Mouse (Mus musculus) G1E (cell line): ENCODE measurements around the gene Pigb. TPM values are rescaled to one million over a fixed set of nuclear protein-coding genes. Genes with fewer than 3 reads are reported as not detected.

ENCODE experiments used
- ATAC-seq: 2 replicates; pipeline ENCODE4 v1.8.0; 2016; ENCODE audit warnings: mild to moderate bottlenecking; ENCODE audit not compliant: insufficient number of reproducible peaks, poor library complexity, low FRiP score, severe bottlenecking; ENCODE audit errors: extremely low read depth
- DNase-seq: peaks from one replicate; pipeline ENCODE4 v3.0.0; 2012; ENCODE audit warnings: low spot score
- H3K27me3 ChIP-seq: 2 replicates; pipeline ENCODE4 v1.6.1; 2012; ENCODE audit warnings: mild to moderate bottlenecking, low read length, inconsistent platforms; ENCODE audit not compliant: insufficient read depth
- H3K36me3 ChIP-seq: replicated peaks from 2 replicates; pipeline ENCODE3; 2012; ENCODE audit warnings: mild to moderate bottlenecking, inconsistent platforms
- H3K4me1 ChIP-seq: 2 replicates; pipeline ENCODE4 v1.6.1; 2012; ENCODE audit warnings: low read depth, low read length, inconsistent platforms, mixed read lengths; ENCODE audit not compliant: insufficient read depth
- H3K4me3 ChIP-seq: 2 replicates; pipeline ENCODE4 v1.5.1; 2012; ENCODE audit warnings: low read depth, mild to moderate bottlenecking, inconsistent platforms, low read length, moderate library complexity, mixed read lengths
- H3K9me3 ChIP-seq: replicated peaks from 2 replicates; pipeline ENCODE4 v1.6.1; 2012; ENCODE audit warnings: inconsistent platforms
- CTCF ChIP-seq: IDR thresholded peaks from 2 replicates; pipeline ENCODE4 v1.5.1; 2012; ENCODE audit warnings: low read depth, low read length, inconsistent platforms, mixed read lengths
- GATA1 ChIP-seq: IDR thresholded peaks from 2 replicates; pipeline ENCODE4 v1.6.1; 2012; ENCODE audit warnings: borderline replicate concordance, low read length, inconsistent platforms, mixed read lengths
- GATA2 ChIP-seq: IDR thresholded peaks from 2 replicates; pipeline ENCODE4 v1.6.1; 2012; ENCODE audit warnings: low read depth, low read length, inconsistent platforms, borderline replicate concordance
- POLR2AphosphoS5 ChIP-seq: IDR thresholded peaks from 2 replicates; pipeline ENCODE4 v1.6.1; 2012; ENCODE audit warnings: low read depth, low read length, inconsistent platforms; ENCODE audit not compliant: insufficient replicate concordance
- TAL1 ChIP-seq: conservative IDR thresholded peaks from 2 replicates; pipeline ENCODE4 v1.6.1; 2012; ENCODE audit warnings: low read depth, low read length, inconsistent platforms, mixed read lengths
- polyA plus RNA-seq: library from polyadenylated mRNA; stranded (reverse); fragments of >175 nt; gene quantifications from 2 replicates; pipeline ENCODE4 v1.2.3, GENCODE M21; 2012
- total RNA-seq, 2 experiments: library from RNA; stranded (forward) in 1 of 2; stranded (reverse) in 1 of 2; fragments of 200-1000 nt in 1 of 2; fragments of >200 nt in 1 of 2; fragmentation: Nextera tagmentation in 1 of 2; gene quantifications; 2 replicates each; pipeline ENCODE4 v1.2.3; 2014 to 2017

Pigb gene
- total and polyA plus RNA-seq, 3 experiments: 2.0 to 49.1 (median 6.6) TPM

- TF ChIP-seq GATA1: no peak
- TF ChIP-seq CTCF: no peak
- no peak for TF ChIP-seq TAL1
- no peak for TF ChIP-seq POLR2AphosphoS5
- Histone ChIP-seq H3K9me3 (no peaks in the 10 kb centered on the region), H3K4me3 (no peak overlapping the region), H3K27me3 (no peaks in the 10 kb centered on the region), H3K36me3 (peaks cover 77% of the 10 kb centered on the region), H3K4me1 (peaks cover 2% of the 10 kb centered on the region)
- no peak for DNase-seq
- ATAC-seq: no peak
These were observed 6.8 kb downstream of the Pigb start for GRCm38 (mm10) chr9:73033406-73033805.

DNA sequence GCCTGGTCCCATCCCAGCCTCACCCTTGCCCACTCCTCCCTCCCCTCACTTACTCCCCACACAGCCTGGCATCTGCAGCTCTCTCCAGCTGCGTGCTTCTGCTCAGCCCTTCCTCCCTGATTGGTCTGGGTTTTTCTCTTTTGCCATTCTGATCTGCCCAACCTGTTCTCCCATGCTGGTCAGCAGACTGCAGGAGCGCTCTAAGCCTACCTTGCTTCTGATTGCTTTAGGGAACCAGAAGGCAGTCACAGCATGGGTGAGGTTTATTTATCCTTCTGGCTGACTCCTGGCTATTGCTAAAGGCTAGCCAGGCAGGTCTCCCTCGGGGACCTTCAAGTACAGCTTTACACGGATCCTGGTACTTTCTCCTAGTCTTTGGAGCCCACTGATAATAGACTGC lies 8.8 kb downstream of the Pigb start:
- TF ChIP-seq TAL1 (no peak), POLR2AphosphoS5 (no peak), GATA2 (no peak), CTCF (no peak), GATA1 (no peak)
- H3K4me3 ChIP-seq: no peak overlapping the region
- H3K36me3 ChIP-seq: peaks cover 81% of the 10 kb centered on the region
- H3K9me3 ChIP-seq: no peaks in the 10 kb centered on the region
- H3K4me1 ChIP-seq: no peaks in the 10 kb centered on the region
- ATAC-seq (no peak), DNase-seq (no peak)
- no peaks in the 10 kb centered on the region for H3K27me3 ChIP-seq

DNA sequence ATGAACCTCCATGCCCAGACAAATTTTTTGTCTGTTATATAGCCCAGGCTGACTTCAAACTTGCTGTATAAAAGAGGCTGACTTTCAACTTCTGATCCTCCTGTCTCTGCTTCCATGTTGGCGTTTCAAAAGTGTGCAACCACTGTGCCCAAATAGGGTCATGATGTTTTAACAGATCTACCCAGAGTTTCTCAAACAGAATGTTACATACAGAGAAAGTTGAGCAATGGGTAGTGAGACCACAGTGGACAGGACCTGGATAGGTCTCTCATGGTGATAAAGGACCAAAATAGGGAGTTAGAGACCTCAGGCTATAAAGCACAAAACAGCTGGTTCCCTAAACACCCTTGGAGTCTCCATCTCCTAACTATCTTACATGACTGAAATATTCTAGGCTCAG lies 9.7 kb downstream of the Pigb start:
- Histone ChIP-seq H3K27me3 (no peaks in the 10 kb centered on the region), H3K4me1 (no peaks in the 10 kb centered on the region), H3K4me3 (no peak overlapping the region), H3K36me3 (peaks cover 82% of the 10 kb centered on the region), H3K9me3 (no peaks in the 10 kb centered on the region)
- TF ChIP-seq GATA1 (no peak), TAL1 (no peak), POLR2AphosphoS5 (no peak), CTCF (no peak), GATA2 (no peak)
- ATAC-seq: no peak
- DNase-seq: no peak

DNA sequence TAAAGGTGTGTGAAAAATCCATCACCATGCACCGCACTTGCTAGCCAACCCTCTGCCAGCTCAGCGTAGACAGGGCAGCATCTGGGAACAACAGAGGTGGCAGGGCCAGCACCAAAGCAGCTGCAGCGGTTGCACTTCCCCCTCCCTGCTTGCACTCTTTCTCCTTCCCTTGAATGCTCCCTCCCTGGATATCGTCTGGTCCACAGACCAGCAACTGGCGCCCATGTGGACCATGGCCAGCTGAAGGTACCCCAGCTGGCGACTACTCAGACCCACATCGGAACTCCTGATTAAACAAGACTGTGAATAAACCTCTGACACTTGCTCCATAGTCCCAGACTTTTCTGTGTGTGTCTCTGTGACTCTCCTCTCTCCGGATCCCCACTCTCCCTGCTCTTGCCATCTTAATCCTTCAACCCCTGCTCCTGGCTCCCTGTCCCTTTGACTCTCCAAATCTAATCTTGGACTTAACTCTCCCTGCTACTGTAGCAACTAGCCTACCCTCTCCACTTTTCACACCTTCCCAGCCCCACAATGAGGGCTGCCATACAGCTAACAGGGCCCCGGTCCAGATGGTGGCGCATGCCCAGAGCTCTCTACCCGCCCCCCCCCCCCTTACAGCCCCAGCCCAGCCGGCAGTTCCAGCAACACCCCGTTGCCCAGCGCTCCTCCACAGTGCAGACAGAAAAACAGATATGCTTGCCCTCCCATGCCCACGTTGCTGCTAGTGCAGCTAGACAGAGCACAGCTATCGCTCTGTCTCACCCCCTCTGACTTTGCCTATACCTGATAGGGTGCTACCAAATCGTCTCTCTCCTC lies 14.2 kb downstream of the Pigb start:
- ATAC-seq: no peak
- Histone ChIP-seq H3K36me3 (peaks cover 77% of the 10 kb centered on the region), H3K4me1 (no peaks in the 10 kb centered on the region), H3K27me3 (no peaks in the 10 kb centered on the region), H3K9me3 (no peaks in the 10 kb centered on the region), H3K4me3 (no peak overlapping the region)
- no peak for DNase-seq
- TF ChIP-seq GATA2: no peak
- no peak for TF ChIP-seq TAL1

GRCm38 (mm10) chr9:73020566-73021097 lies 19.5 kb downstream of the Pigb start:
- H3K27me3 ChIP-seq: no peaks in the 10 kb centered on the region
- peaks cover 88% of the 10 kb centered on the region for H3K36me3 ChIP-seq
- ATAC-seq: no peak
- DNase-seq: no peak
- H3K4me3 ChIP-seq: no peak overlapping the region
- no peaks in the 10 kb centered on the region for H3K4me1 ChIP-seq
- H3K9me3 ChIP-seq: no peaks in the 10 kb centered on the region
- TF ChIP-seq GATA2 (no peak), CTCF (no peak), TAL1 (no peak), GATA1 (no peak), POLR2AphosphoS5 (no peak)

- Histone ChIP-seq H3K4me3 (no peak overlapping the region), H3K36me3 (peaks cover 89% of the 10 kb centered on the region), H3K27me3 (no peaks in the 10 kb centered on the region), H3K9me3 (no peaks in the 10 kb centered on the region), H3K4me1 (no peaks in the 10 kb centered on the region)
- no peak for DNase-seq
- no peak for ATAC-seq
- TF ChIP-seq GATA1 (no peak), POLR2AphosphoS5 (no peak), TAL1 (no peak), CTCF (no peak), GATA2 (no peak)
These were observed 20.3 kb downstream of the Pigb start for GRCm38 (mm10) chr9:73019841-73020240.
